Mouse (Mus musculus): Measurements from ENCODE around the gene Ebf1. TPM values are rescaled to one million over a fixed set of nuclear protein-coding genes. Genes with fewer than 3 reads are reported as not detected.

Gene Ebf1
- total and polyA plus RNA-seq, 3 experiments, result 0.04 TPM; not detected in 2

GRCm38 (mm10) chr11:44761128-44761996 lies 144.2 kb downstream of the Ebf1 start:
- H3K79me2 ChIP-seq (ENCODE audit: control insufficient read depth, insufficient read depth, low read length, poor library complexity), result no peaks in the 10 kb centered on the region
- H3K4me1 ChIP-seq (ENCODE audit: control insufficient read depth in 1 of 2, insufficient read depth in 2 of 2, low read length in 2 of 2), result no peaks in the 10 kb centered on the region
- no peak for DNase-seq (ENCODE audit: low read depth, low spot score)
- H3K27me3 ChIP-seq (ENCODE audit: control insufficient read depth in 1 of 2, insufficient read depth in 2 of 2, low read length in 2 of 2), result no peaks in the 10 kb centered on the region
- no peak for TF ChIP-seq GABPA (IDR thresholded peaks at IDR 0.05; ENCODE audit: low read depth, low read length)
- TF ChIP-seq EP300 (IDR thresholded peaks at IDR 0.05; ENCODE audit: low read depth in 1 of 2, low read length in 2 of 2), result no peak
- TF ChIP-seq SMC3 (IDR thresholded peaks at IDR 0.05; ENCODE audit: low read depth, low read length), result no peak
- no peak for TF ChIP-seq MYB (IDR thresholded peaks at IDR 0.05; ENCODE audit: low read depth, low read length)
- TF ChIP-seq JUND (IDR thresholded peaks at IDR 0.05; ENCODE audit: low read depth, low read length), result no peak
- no peak for TF ChIP-seq MEF2A (IDR thresholded peaks at IDR 0.05; ENCODE audit: extremely low read depth, insufficient replicate concordance, low read depth, low read length, poor library complexity, severe bottlenecking)
- no peak for TF ChIP-seq ZC3H11A (IDR thresholded peaks at IDR 0.05; ENCODE audit: low read depth, low read length)
- no peak for TF ChIP-seq ZKSCAN1 (IDR thresholded peaks at IDR 0.05; ENCODE audit: low read depth, low read length)
- no peak for TF ChIP-seq POLR2AphosphoS2 (IDR thresholded peaks at IDR 0.05; ENCODE audit: low read length)
- no peak for TF ChIP-seq POLR2AphosphoS5 (IDR thresholded peaks at IDR 0.05; ENCODE audit: borderline replicate concordance, low read depth, low read length)
- no peak for TF ChIP-seq MYC (IDR thresholded peaks at IDR 0.05; ENCODE audit: low read depth, low read length)
- TF ChIP-seq RAD21 (IDR thresholded peaks at IDR 0.05; ENCODE audit: low read depth, low read length), result no peak
- no peak for TF ChIP-seq NRF1 (IDR thresholded peaks at IDR 0.05; ENCODE audit: insufficient read depth, low read depth, low read length, poor library complexity, severe bottlenecking)
- TF ChIP-seq TBP (IDR thresholded peaks at IDR 0.05; ENCODE audit: low read depth, low read length), result no peak
- no peak for TF ChIP-seq ELF1 (IDR thresholded peaks at IDR 0.05; ENCODE audit: low read depth, low read length)
- TF ChIP-seq NELFE (IDR thresholded peaks at IDR 0.05; ENCODE audit: low read depth, low read length), result no peak
- no peak for TF ChIP-seq KAT2A (conservative IDR thresholded peaks at IDR 0.05; ENCODE audit: low read depth, low read length)
- no peak for TF ChIP-seq ETS1 (IDR thresholded peaks at IDR 0.05; ENCODE audit: low read depth, low read length)
- no peak for TF ChIP-seq E2F4 (IDR thresholded peaks at IDR 0.05; ENCODE audit: borderline replicate concordance, low read depth, low read length)
- H3K36me3 ChIP-seq (ENCODE audit: control insufficient read depth in 1 of 2, insufficient read depth in 2 of 2, low read length in 2 of 2), result no peaks in the 10 kb centered on the region
- H3K9ac ChIP-seq (ENCODE audit: control insufficient read depth, low read depth, low read length, poor library complexity, severe bottlenecking), result no peak overlapping the region
- H3K9me3 ChIP-seq (replicated peaks; ENCODE audit: insufficient read depth, low read length), result no peaks in the 10 kb centered on the region
- no peak overlapping the region for H3K27ac ChIP-seq (ENCODE audit: control insufficient read depth, low read depth, low read length)
- no peak overlapping the region for H3K4me3 ChIP-seq (ENCODE audit: control insufficient read depth in 1 of 2, insufficient read depth in 1 of 2, low read depth in 2 of 2, low read length in 2 of 2)

Measured in MEL (cell line).